Mouse (Mus musculus): ENCODE results near the gene Akr1c13. TPM values are rescaled to one million over a fixed set of nuclear protein-coding genes. Genes with fewer than 3 reads are reported as not detected.
"Not testable (repeated sequence)": the region's sequence is repeated elsewhere in the genome, so short reads cannot be mapped to it uniquely, and the experiment has no call there.

Akr1c13 gene
- polyA plus RNA-seq, 1 experiment from 2014 or later: 46.1 TPM

GRCm38 (mm10) chr13:4188174-4188573 is 2.8 kb upstream of the Akr1c13 start:
- POLR2A ChIA-PET: no interaction called here
- DNase-seq (ENCODE audit: low read depth, low spot score) (no peak), ATAC-seq (no peak)
- TF ChIP-seq CTCF (IDR thresholded peaks at IDR 0.05): peak; percentile 71
- in situ Hi-C loops (cut with MboI; ENCODE audit: low pct_unique_long_range_greater_than_20kb): loop anchor here (5.0 kb wide), 4 partner anchors 56 to 419 kb away; partner anchors contain the start of gene Akr1e1
- CTCF ChIA-PET: interaction anchor here (0.6 to 2.5 kb wide), 15 partner anchors 12 to 430 kb away, joined by 3 to 11 read pairs (median 4); partner anchors contain the start of gene Akr1c12
- no peaks in the 10 kb centered on the region for H3K27me3 ChIP-seq

- in situ Hi-C loops (cut with MboI; ENCODE audit: low pct_unique_long_range_greater_than_20kb): no loop called here
- no peak for TF ChIP-seq CTCF (IDR thresholded peaks at IDR 0.05)
- no peak for ATAC-seq
- ChIA-PET POLR2A (no interaction called here), CTCF (no interaction called here)
- H3K27me3 ChIP-seq: no peaks in the 10 kb centered on the region
- DNase-seq (ENCODE audit: low read depth, low spot score): no peak
These were observed 1.6 kb downstream of the Akr1c13 start for GRCm38 (mm10) chr13:4192511-4192910.

GRCm38 (mm10) chr13:4206147-4206903 is 15.4 kb downstream of the Akr1c13 start:
- ChIA-PET POLR2A (no interaction called here), CTCF (no interaction called here)
- ATAC-seq (no peak), DNase-seq (ENCODE audit: low read depth, low spot score) (no peak)
- in situ Hi-C loops (cut with MboI; ENCODE audit: low pct_unique_long_range_greater_than_20kb): no loop called here
- TF ChIP-seq CTCF (IDR thresholded peaks at IDR 0.05): no peak
- no peaks in the 10 kb centered on the region for H3K27me3 ChIP-seq

- in situ Hi-C loops (cut with MboI; ENCODE audit: low pct_unique_long_range_greater_than_20kb): no loop called here
- H3K27me3 ChIP-seq: no peaks in the 10 kb centered on the region
- ChIA-PET CTCF (no interaction called here), POLR2A (no interaction called here)
- DNase-seq (ENCODE audit: low read depth, low spot score): no peak
- TF ChIP-seq CTCF (IDR thresholded peaks at IDR 0.05): no peak
- no peak for ATAC-seq
These were observed 20.8 kb downstream of the Akr1c13 start for GRCm38 (mm10) chr13:4211560-4212299.

GRCm38 (mm10) chr13:4212309-4212708 is 21.4 kb downstream of the Akr1c13 start:
- H3K27me3 ChIP-seq: no peaks in the 10 kb centered on the region
- ChIA-PET POLR2A (no interaction called here), CTCF (no interaction called here)
- ATAC-seq (no peak), DNase-seq (ENCODE audit: low read depth, low spot score) (no peak)
- in situ Hi-C loops (cut with MboI; ENCODE audit: low pct_unique_long_range_greater_than_20kb): no loop called here
- TF ChIP-seq CTCF (IDR thresholded peaks at IDR 0.05): no peak

GRCm38 (mm10) chr13:4215496-4215895 is 24.5 kb downstream of the Akr1c13 start:
- DNase-seq (ENCODE audit: low read depth, low spot score); CTCF ChIA-PET; H3K27me3 ChIP-seq; POLR2A ChIA-PET; ATAC-seq; in situ Hi-C loops (cut with MboI; ENCODE audit: low pct_unique_long_range_greater_than_20kb): not testable (repeated sequence)

GRCm38 (mm10) chr13:4228441-4228840 is 37.5 kb downstream of the Akr1c13 start, which contains the start of gene Akr1c19:
TSS of gene Akr1c19 (plus strand) at chr13:4228700.
- no peaks in the 10 kb centered on the region for H3K27me3 ChIP-seq
- ATAC-seq (peak; percentile 51), DNase-seq (ENCODE audit: low read depth, low spot score) (peak; percentile 13)
- POLR2A ChIA-PET: no interaction called here
- in situ Hi-C loops (cut with MboI; ENCODE audit: low pct_unique_long_range_greater_than_20kb): no loop called here
- TF ChIP-seq CTCF (IDR thresholded peaks at IDR 0.05): no peak
- CTCF ChIA-PET: no interaction called here

- no peak for TF ChIP-seq CTCF (IDR thresholded peaks at IDR 0.05)
- in situ Hi-C loops (cut with MboI; ENCODE audit: low pct_unique_long_range_greater_than_20kb): no loop called here
- ChIA-PET POLR2A (no interaction called here), CTCF (interaction anchor here (1.2 to 1.3 kb wide), 2 partner anchors 13 to 45 kb away, joined by 3 to 4 read pairs; no protein-coding TSS in a partner anchor)
- no peak for DNase-seq (ENCODE audit: low read depth, low spot score)
- no peak for ATAC-seq
- H3K27me3 ChIP-seq: no peaks in the 10 kb centered on the region
These were observed 40.1 kb downstream of the Akr1c13 start for GRCm38 (mm10) chr13:4230841-4231623.

- in situ Hi-C loops (cut with MboI; ENCODE audit: low pct_unique_long_range_greater_than_20kb): no loop called here
- ChIA-PET POLR2A (no interaction called here), CTCF (interaction anchor here (1.3 to 1.4 kb wide), 2 partner anchors 15 to 104 kb away, joined by 3 to 4 read pairs; no protein-coding TSS in a partner anchor)
- ATAC-seq: no peak
- DNase-seq (ENCODE audit: low read depth, low spot score): no peak
- TF ChIP-seq CTCF (IDR thresholded peaks at IDR 0.05): no peak
- no peaks in the 10 kb centered on the region for H3K27me3 ChIP-seq
These were observed 42.2 kb downstream of the Akr1c13 start for GRCm38 (mm10) chr13:4233135-4233534.

- ATAC-seq (no peak), DNase-seq (ENCODE audit: low read depth, low spot score) (no peak)
- TF ChIP-seq CTCF (IDR thresholded peaks at IDR 0.05): no peak
- H3K27me3 ChIP-seq: no peaks in the 10 kb centered on the region
- CTCF ChIA-PET: interaction anchor here (1.4 kb wide), 1 partner anchor 104 kb away, joined by 4 read pairs; no protein-coding TSS in a partner anchor
- in situ Hi-C loops (cut with MboI; ENCODE audit: low pct_unique_long_range_greater_than_20kb): no loop called here
- POLR2A ChIA-PET: no interaction called here
These were observed 42.7 kb downstream of the Akr1c13 start for GRCm38 (mm10) chr13:4233536-4234172.
